Mouse (Mus musculus) kidney, adult 8-10 months (tissue): ENCODE data around the gene Gm43738.

ENCODE experiments used
- DNase-seq, 2 experiments: peaks; one replicate each; pipeline ENCODE4 v3.0.0; 2022

Gm43738 gene

GRCm38 (mm10) chr3:89100811-89101210, at the start of gene Gm43738:
Gene Gm43738 (minus strand): TSS chr3:89101099.
- no peak for DNase-seq

GRCm38 (mm10) chr3:89148567-89148966, 47.7 kb upstream of the Gm43738 start:
- no peak for DNase-seq

- no peak for DNase-seq
Measured at GRCm38 (mm10) chr3:89147979-89148311, 47.0 kb upstream of the Gm43738 start.

- peak; percentile 63 for DNase-seq
Measured at GRCm38 (mm10) chr3:89147101-89147978, 46.4 kb upstream of the Gm43738 start.

- DNase-seq, result no peak
Measured at GRCm38 (mm10) chr3:89145566-89145965, 44.7 kb upstream of the Gm43738 start.

- peak; percentile 54 to 68 for DNase-seq
Measured at GRCm38 (mm10) chr3:89144821-89145220, 43.9 kb upstream of the Gm43738 start.

GRCm38 (mm10) chr3:89136365-89136764, 35.5 kb upstream of the Gm43738 start:
- peak; percentile 89 to 90 for DNase-seq

- DNase-seq, result no peak
Measured at GRCm38 (mm10) chr3:89135958-89136357, 35.1 kb upstream of the Gm43738 start, which contains the start of gene Pklr. Gene Pklr (plus strand): TSS chr3:89136142.

GRCm38 (mm10) chr3:89133752-89134151, 32.9 kb upstream of the Gm43738 start:
- DNase-seq, result no peak

GRCm38 (mm10) chr3:89133063-89133450, 32.2 kb upstream of the Gm43738 start:
- no peak for DNase-seq

GRCm38 (mm10) chr3:89132285-89133062, 31.6 kb upstream of the Gm43738 start:
- DNase-seq, result no peak

GRCm38 (mm10) chr3:89131816-89132215, 30.9 kb upstream of the Gm43738 start:
- no peak for DNase-seq

- no peak for DNase-seq
Measured at GRCm38 (mm10) chr3:89129908-89130307, 29.0 kb upstream of the Gm43738 start.

GRCm38 (mm10) chr3:89125981-89126380, 25.1 kb upstream of the Gm43738 start:
- DNase-seq, result no peak

GRCm38 (mm10) chr3:89124241-89124640, 23.3 kb upstream of the Gm43738 start:
- DNase-seq, result no peak

- no peak for DNase-seq
Measured at GRCm38 (mm10) chr3:89123313-89123712, 22.4 kb upstream of the Gm43738 start.

- DNase-seq, result peak in 1 of 2 experiments; percentile 49
Measured at GRCm38 (mm10) chr3:89115522-89115921, 14.6 kb upstream of the Gm43738 start.

- peak; percentile 43 to 69 for DNase-seq
Measured at GRCm38 (mm10) chr3:89113058-89113457, 12.2 kb upstream of the Gm43738 start.

- no peak for DNase-seq
Measured at GRCm38 (mm10) chr3:89108146-89108545, 7.2 kb upstream of the Gm43738 start.

- DNase-seq, result no peak
Measured at GRCm38 (mm10) chr3:89107545-89107944, 6.6 kb upstream of the Gm43738 start.

- no peak for DNase-seq
Measured at GRCm38 (mm10) chr3:89106881-89107280, 6.0 kb upstream of the Gm43738 start.

- no peak for DNase-seq
Measured at GRCm38 (mm10) chr3:89103291-89103595, 2.3 kb upstream of the Gm43738 start.

GRCm38 (mm10) chr3:89102495-89103290, 1.8 kb upstream of the Gm43738 start:
- no peak for DNase-seq
